Mouse (Mus musculus): ENCODE data around the gene Cpa5. TPM values are rescaled to one million over a fixed set of nuclear protein-coding genes. Genes with fewer than 3 reads are reported as not detected.
A peak's percentile ranks its signal among the peaks of the same experiment; 100 is the strongest.

Gene Cpa5
- polyA plus RNA-seq, 1 experiment from 2014 or later, result 0.51 TPM

- WGBS, result 82% methylated on average over 6 of the region's 6 CpGs
Observed at GRCm38 (mm10) chr6:30614251-30614650, 3.4 kb downstream of the Cpa5 start.

DNA sequence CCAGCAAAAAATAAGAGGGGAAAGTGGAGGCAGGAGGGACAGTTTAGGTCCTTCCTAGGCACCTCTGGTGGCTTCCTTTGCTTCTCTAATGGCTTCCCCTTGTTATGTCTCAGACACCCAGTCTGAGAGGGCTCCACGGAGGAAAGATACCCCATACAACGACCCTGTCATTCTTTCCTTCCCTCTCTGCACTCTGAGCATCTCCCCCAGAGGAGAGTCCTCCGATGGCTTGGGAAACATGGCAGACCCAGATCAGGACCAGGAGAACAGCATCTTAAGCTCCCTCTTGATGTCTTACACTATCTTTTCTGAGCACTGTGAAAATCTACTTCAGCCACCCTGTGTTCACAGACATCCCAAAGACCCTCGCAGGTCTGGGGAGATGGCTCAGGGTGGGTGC is 4.9 kb downstream of the Cpa5 start:
- Histone ChIP-seq H3K4me1 (peaks cover 98% of the 10 kb centered on the region), H3K27me3 (ENCODE audit: poor library complexity, severe bottlenecking) (no peaks in the 10 kb centered on the region), H3K27ac (peak overlapping the region; percentile 91), H3K36me3 (replicated peaks) (no peaks in the 10 kb centered on the region), H3K9me3 (no peaks in the 10 kb centered on the region), H3K4me3 (peak overlapping the region; percentile 42)
- no peak for DNase-seq (ENCODE audit: extremely low spot score, low spot score)
- WGBS, result 16% methylated on average over 4 of the region's 4 CpGs

More at GRCm38 (mm10) chr6:30614251-30614650, 3.4 kb downstream of the Cpa5 start:
- H3K4me3 ChIP-seq, result no peak overlapping the region
- peak overlapping the region; percentile 91 for H3K27ac ChIP-seq
- H3K9me3 ChIP-seq, result no peaks in the 10 kb centered on the region
- DNase-seq (ENCODE audit: extremely low spot score, low spot score), result no peak
- no peaks in the 10 kb centered on the region for H3K36me3 ChIP-seq (replicated peaks)
- no peaks in the 10 kb centered on the region for H3K27me3 ChIP-seq (ENCODE audit: poor library complexity, severe bottlenecking)
- H3K4me1 ChIP-seq, result peaks cover 96% of the 10 kb centered on the region

- peak; percentile 83 for DNase-seq (ENCODE audit: extremely low spot score, low spot score)
- Histone ChIP-seq H3K4me3 (peak overlapping the region; percentile 42), H3K4me1 (peaks cover 98% of the 10 kb centered on the region), H3K27me3 (ENCODE audit: poor library complexity, severe bottlenecking) (no peaks in the 10 kb centered on the region), H3K9me3 (no peaks in the 10 kb centered on the region), H3K36me3 (replicated peaks) (no peaks in the 10 kb centered on the region), H3K27ac (peak overlapping the region; percentile 91)
- 0% methylated on average over 8 of the region's 8 CpGs for WGBS
Observed at GRCm38 (mm10) chr6:30616491-30616941, 5.7 kb downstream of the Cpa5 start.

DNA sequence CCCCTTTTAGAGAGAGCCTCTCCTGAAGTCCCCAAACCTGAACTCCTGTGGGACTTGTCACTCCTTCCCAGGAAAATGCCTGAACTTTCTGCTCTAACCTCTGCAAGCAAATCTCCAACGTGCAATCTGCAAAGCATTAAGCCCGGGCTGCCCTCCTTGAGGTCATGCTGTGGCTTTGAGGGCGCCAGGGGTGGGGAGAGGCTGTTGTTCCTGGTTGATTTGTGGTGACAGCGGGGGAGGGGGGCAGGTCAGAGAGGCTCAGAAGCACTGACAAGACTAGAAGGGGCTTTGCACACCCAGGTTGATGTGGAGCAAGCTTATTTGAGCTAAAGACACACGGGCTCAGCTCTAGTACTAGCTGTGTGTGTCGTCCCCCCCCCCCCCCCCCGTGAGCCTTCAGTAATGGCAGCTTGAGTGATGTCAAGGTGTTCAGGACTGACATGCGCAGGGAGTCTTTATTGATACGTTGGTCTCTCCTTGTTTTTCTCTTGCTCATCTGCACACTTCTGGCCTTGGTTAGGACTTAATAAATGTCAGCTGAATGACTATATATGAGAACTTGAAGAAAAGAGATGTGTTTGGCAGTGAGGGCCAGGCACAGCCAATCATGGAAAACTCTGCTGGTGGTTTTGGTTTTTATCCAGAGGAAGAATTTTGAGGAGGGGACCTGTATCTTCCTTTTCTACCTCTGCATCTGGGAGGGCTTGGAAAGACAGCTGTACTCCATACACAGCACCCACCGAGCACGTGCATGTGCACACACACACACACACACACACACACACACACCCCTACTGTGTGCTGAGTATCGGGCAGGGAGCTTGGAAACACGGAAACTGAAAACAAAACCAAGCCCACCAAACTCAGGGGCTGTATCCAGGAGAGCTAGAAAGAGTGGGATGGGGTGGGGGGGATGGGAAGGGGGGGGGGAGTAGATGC is 6.5 kb downstream of the Cpa5 start:
- H3K9me3 ChIP-seq, result no peaks in the 10 kb centered on the region
- H3K4me1 ChIP-seq, result peaks cover 90% of the 10 kb centered on the region
- WGBS, result under 1% methylated on average over 13 of the region's 13 CpGs

GRCm38 (mm10) chr6:30617959-30618590 is 7.3 kb downstream of the Cpa5 start:
- peak; percentile 79 for DNase-seq (ENCODE audit: extremely low spot score, low spot score)
- Histone ChIP-seq H3K27ac (peak overlapping the region; percentile 91), H3K27me3 (ENCODE audit: poor library complexity, severe bottlenecking) (no peaks in the 10 kb centered on the region), H3K4me1 (peaks cover 83% of the 10 kb centered on the region), H3K4me3 (peak overlapping the region; percentile 42), H3K36me3 (replicated peaks) (no peaks in the 10 kb centered on the region), H3K9me3 (no peaks in the 10 kb centered on the region)
- 3% methylated on average over 18 of the region's 18 CpGs for WGBS

More for the DNA sequence above, 6.5 kb downstream of the Cpa5 start:
- Histone ChIP-seq H3K4me3 (peak overlapping the region; percentile 42), H3K27ac (peak overlapping the region; percentile 91), H3K36me3 (replicated peaks) (no peaks in the 10 kb centered on the region), H3K27me3 (ENCODE audit: poor library complexity, severe bottlenecking) (no peaks in the 10 kb centered on the region)
- DNase-seq (ENCODE audit: extremely low spot score, low spot score), result peak; percentile 89

DNA sequence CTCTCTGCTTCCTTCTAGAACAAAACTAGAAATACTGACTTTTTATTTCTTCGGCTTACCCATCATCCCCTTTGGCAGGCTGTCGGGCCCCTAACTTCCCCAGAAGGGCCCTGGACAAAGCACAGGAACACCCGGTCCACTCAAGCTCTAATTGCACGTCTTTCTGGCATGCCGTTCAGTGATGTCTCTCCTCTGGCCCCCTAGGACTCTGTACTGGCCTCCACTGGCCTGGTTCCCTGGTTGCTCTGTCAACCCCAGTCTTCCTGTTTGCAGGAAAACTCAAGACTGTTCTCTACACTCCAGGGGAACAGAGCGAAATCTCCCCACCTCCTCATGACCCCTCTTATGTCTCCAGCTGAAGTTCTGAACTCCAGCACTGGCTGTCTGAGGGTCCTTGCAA is 7.9 kb downstream of the Cpa5 start:
- DNase-seq (ENCODE audit: extremely low spot score, low spot score), result no peak
- H3K27ac ChIP-seq, result peak overlapping the region; percentile 91
- H3K4me1 ChIP-seq, result peaks cover 78% of the 10 kb centered on the region
- H3K27me3 ChIP-seq (ENCODE audit: poor library complexity, severe bottlenecking), result no peaks in the 10 kb centered on the region
- H3K9me3 ChIP-seq, result no peaks in the 10 kb centered on the region
- H3K36me3 ChIP-seq (replicated peaks), result no peaks in the 10 kb centered on the region
- 24% methylated on average over 6 of the region's 6 CpGs for WGBS
- H3K4me3 ChIP-seq, result no peak overlapping the region; the same call in 1 of the 2 replicates

GRCm38 (mm10) chr6:30619606-30620005 is 8.8 kb downstream of the Cpa5 start:
- no peak for DNase-seq (ENCODE audit: extremely low spot score, low spot score)
- Histone ChIP-seq H3K27me3 (ENCODE audit: poor library complexity, severe bottlenecking) (no peaks in the 10 kb centered on the region), H3K27ac (peak overlapping the region; percentile 91), H3K9me3 (no peaks in the 10 kb centered on the region), H3K36me3 (replicated peaks) (no peaks in the 10 kb centered on the region), H3K4me1 (peaks cover 70% of the 10 kb centered on the region), H3K4me3 (no peak overlapping the region)
- 74% methylated on average over 5 of the region's 5 CpGs for WGBS

- Histone ChIP-seq H3K36me3 (replicated peaks) (no peaks in the 10 kb centered on the region), H3K27me3 (ENCODE audit: poor library complexity, severe bottlenecking) (no peaks in the 10 kb centered on the region), H3K4me1 (peaks cover 60% of the 10 kb centered on the region), H3K27ac (peak overlapping the region; percentile 91), H3K9me3 (no peaks in the 10 kb centered on the region), H3K4me3 (no peak overlapping the region)
- WGBS, result 83% methylated on average over 4 of the region's 4 CpGs
- DNase-seq (ENCODE audit: extremely low spot score, low spot score), result no peak
Observed at GRCm38 (mm10) chr6:30620591-30620990, 9.8 kb downstream of the Cpa5 start.

DNA sequence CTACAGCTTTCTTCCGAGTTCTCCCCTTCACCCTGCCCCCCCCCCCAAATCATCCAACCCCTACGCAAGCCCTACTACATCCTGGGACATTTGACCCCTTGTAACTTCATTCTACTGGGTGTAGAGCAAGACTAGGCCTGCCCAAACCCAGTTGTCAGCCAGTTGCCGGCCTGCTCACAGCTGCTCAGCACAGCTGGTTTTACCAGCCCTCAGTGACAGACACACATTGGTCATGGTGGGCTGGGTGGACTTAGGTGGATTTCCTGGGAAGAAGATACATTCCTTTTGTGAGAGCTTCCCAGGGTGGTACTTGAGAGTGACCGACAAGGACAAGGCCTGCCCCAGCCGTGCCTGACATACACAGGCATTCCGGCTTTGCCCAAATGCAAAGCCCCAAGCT is 10.2 kb downstream of the Cpa5 start:
- DNase-seq (ENCODE audit: extremely low spot score, low spot score), result no peak
- H3K9me3 ChIP-seq, result no peaks in the 10 kb centered on the region
- peak overlapping the region; percentile 91 for H3K27ac ChIP-seq
- H3K4me1 ChIP-seq, result peaks cover 56% of the 10 kb centered on the region
- H3K36me3 ChIP-seq (replicated peaks), result no peaks in the 10 kb centered on the region
- H3K4me3 ChIP-seq, result no peak overlapping the region
- WGBS, result 89% methylated on average over 6 of the region's 6 CpGs
- no peaks in the 10 kb centered on the region for H3K27me3 ChIP-seq (ENCODE audit: poor library complexity, severe bottlenecking)

DNA sequence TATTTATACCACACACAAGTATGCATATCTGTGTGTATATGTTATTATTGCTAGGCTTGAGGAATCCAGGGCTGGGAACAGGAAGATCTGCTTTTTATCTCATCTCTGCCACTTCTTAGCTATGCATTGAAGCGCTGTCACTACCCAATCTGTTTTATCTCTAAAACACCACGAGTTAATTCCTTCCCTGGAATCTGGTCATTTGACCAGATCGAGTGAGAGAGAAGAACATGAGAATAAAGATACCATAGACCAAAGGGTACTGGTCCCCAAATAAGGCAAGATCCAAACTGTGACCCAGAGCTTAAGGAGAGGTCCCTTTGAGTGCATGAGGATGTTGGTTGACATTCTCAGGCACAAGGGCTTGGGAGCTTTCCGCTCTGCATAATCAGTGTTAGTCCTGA is 11.2 kb downstream of the Cpa5 start:
- no peak overlapping the region for H3K4me3 ChIP-seq
- DNase-seq (ENCODE audit: extremely low spot score, low spot score), result no peak
- WGBS, result 94% methylated on average over 4 of the region's 4 CpGs
- H3K36me3 ChIP-seq (replicated peaks), result no peaks in the 10 kb centered on the region
- no peaks in the 10 kb centered on the region for H3K9me3 ChIP-seq
- H3K27ac ChIP-seq, result peak overlapping the region; percentile 17; the same call in 1 of the 2 replicates
- peaks cover 46% of the 10 kb centered on the region for H3K4me1 ChIP-seq
- H3K27me3 ChIP-seq (ENCODE audit: poor library complexity, severe bottlenecking), result no peaks in the 10 kb centered on the region

DNA sequence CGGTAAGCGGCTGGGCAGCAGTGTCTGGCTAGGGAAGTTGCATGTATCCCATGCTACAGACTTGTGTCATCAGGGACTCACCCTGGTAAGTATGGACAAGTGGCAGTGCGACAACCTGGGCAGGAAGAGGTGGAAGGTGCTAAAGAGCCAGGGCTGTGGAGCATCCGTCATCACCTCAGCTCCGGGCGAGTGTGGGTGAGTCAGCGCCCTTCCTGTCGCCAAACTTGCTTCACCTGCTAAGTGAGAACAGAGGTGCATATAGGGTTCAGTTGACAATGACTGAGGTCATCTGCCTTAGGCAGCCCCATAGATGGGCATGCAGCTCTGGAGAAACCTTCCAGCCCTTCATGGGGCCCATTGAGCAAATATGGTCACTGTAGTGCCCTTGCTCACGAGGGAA is 14.0 kb downstream of the Cpa5 start:
- no peaks in the 10 kb centered on the region for H3K9me3 ChIP-seq
- WGBS, result 95% methylated on average over 9 of the region's 9 CpGs
- no peaks in the 10 kb centered on the region for H3K27me3 ChIP-seq (ENCODE audit: poor library complexity, severe bottlenecking)
- H3K4me1 ChIP-seq, result peaks cover 29% of the 10 kb centered on the region
- H3K27ac ChIP-seq, result peak overlapping the region; percentile 41; the same call in 1 of the 2 replicates
- no peaks in the 10 kb centered on the region for H3K36me3 ChIP-seq (replicated peaks)
- H3K4me3 ChIP-seq, result no peak overlapping the region
- no peak for DNase-seq (ENCODE audit: extremely low spot score, low spot score)

DNA sequence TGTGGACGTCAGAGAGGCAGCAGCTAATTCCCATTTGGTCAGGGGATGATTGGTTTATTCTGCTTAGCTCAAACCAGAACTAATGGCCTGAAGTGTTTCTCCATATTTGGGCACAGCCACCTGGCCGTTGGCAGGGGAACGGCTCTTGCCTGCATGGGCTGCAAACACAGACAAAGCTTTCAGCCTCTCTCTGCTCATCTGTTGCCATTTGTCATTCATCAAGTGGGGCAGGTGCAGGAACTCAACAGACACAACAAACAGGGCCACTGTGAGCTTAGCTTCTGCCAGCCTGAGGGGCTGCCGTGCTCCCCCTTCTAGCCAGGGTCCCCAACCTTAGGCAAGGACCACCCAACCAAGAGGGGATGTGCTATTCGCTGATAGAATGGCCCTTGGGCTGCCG is 17.3 kb downstream of the Cpa5 start:
- DNase-seq (ENCODE audit: extremely low spot score, low spot score), result no peak
- H3K9me3 ChIP-seq, result no peaks in the 10 kb centered on the region
- 74% methylated on average over 6 of the region's 6 CpGs for WGBS
- H3K27ac ChIP-seq, result peak overlapping the region; percentile 77
- H3K36me3 ChIP-seq (replicated peaks), result no peaks in the 10 kb centered on the region
- H3K27me3 ChIP-seq (ENCODE audit: poor library complexity, severe bottlenecking), result no peaks in the 10 kb centered on the region
- peaks cover 24% of the 10 kb centered on the region for H3K4me1 ChIP-seq
- H3K4me3 ChIP-seq, result no peak overlapping the region

GRCm38 (mm10) chr6:30629989-30630388 is 19.2 kb downstream of the Cpa5 start:
- Histone ChIP-seq H3K4me3 (no peak overlapping the region), H3K27me3 (ENCODE audit: poor library complexity, severe bottlenecking) (no peaks in the 10 kb centered on the region), H3K36me3 (replicated peaks) (no peaks in the 10 kb centered on the region), H3K27ac (peak overlapping the region; percentile 54), H3K4me1 (peaks cover 33% of the 10 kb centered on the region), H3K9me3 (no peaks in the 10 kb centered on the region)
- WGBS, result 95% methylated on average over 1 of the region's 1 CpGs
- no peak for DNase-seq (ENCODE audit: extremely low spot score, low spot score)
